Mouse (Mus musculus) neural tube, embryonic 14.5 days (tissue): Measurements from ENCODE around the gene Ddr1. TPM values are rescaled to one million over a fixed set of nuclear protein-coding genes. Genes with fewer than 3 reads are reported as not detected.

Experiments used
- ATAC-seq: fragments of 200-750 bp; cut with Nextera tagmentation; 2 replicates; pipeline ENCODE4 v1.8.0; 2017; ENCODE audit warnings: low read depth, mild to moderate bottlenecking, moderate TSS enrichment, moderate library complexity
- H3K27ac ChIP-seq: fragments of 300-500 bp; sonication (generic); 2 replicates; pipeline ENCODE4 v1.5.1; 2014; ENCODE audit warnings: low read depth, mild to moderate bottlenecking, control low read depth, low read length, moderate library complexity, mixed read lengths
- H3K27me3 ChIP-seq: fragments of 300-500 bp; sonication (generic); 2 replicates; pipeline ENCODE4 v1.6.1; 2014; ENCODE audit warnings: low read length; ENCODE audit not compliant: control insufficient read depth, insufficient read depth
- H3K36me3 ChIP-seq: fragments of 300-500 bp; sonication (generic); 2 replicates; pipeline ENCODE4 v1.6.1; 2014; ENCODE audit warnings: low read length, mixed read lengths; ENCODE audit not compliant: control insufficient read depth, insufficient read depth
- H3K4me1 ChIP-seq: fragments of 300-500 bp; sonication (generic); 2 replicates; pipeline ENCODE4 v1.6.1; 2014; ENCODE audit warnings: low read length; ENCODE audit not compliant: control insufficient read depth, insufficient read depth
- H3K4me2 ChIP-seq: fragments of 300-500 bp; sonication (generic); 2 replicates; pipeline ENCODE4 v1.6.1; 2014; ENCODE audit warnings: mild to moderate bottlenecking, low read depth, low read length, control low read depth
- H3K4me3 ChIP-seq: fragments of 300-500 bp; sonication (generic); 2 replicates; pipeline ENCODE4 v1.5.1; 2014; ENCODE audit warnings: low read depth, low read length, control low read depth, mixed read lengths
- H3K9ac ChIP-seq: fragments of 300-500 bp; sonication (generic); replicated peaks from 2 replicates; pipeline ENCODE4 v1.6.1; 2014; ENCODE audit warnings: low read depth, mild to moderate bottlenecking, control low read depth, low read length, mixed read lengths
- H3K9me3 ChIP-seq: fragments of 300-500 bp; sonication (generic); 2 replicates; pipeline ENCODE4 v1.6.1; 2016; ENCODE audit warnings: low read length; ENCODE audit not compliant: control insufficient read depth
- WGBS: fragments of 180-500 bp; shearing (Covaris S2); extraction: QIAGEN DNeasy Blood & Tissue Kit; methylation state at CpG from one replicate; pipeline ENCODE4 v1.1.7; 2014; 5-methylcytosine and 5-hydroxymethylcytosine counted together
- polyA plus RNA-seq: library from polyadenylated mRNA; unstranded; fragments of >200 nt; fragmentation: Nextera tagmentation; extraction: Ambion mirVana; gene quantifications from 2 replicates; pipeline ENCODE4 v1.2.1, GENCODE M21; 2014

Ddr1 gene
- polyA plus RNA-seq, 1 experiment from 2014 or later, result 48.6 TPM

DNA sequence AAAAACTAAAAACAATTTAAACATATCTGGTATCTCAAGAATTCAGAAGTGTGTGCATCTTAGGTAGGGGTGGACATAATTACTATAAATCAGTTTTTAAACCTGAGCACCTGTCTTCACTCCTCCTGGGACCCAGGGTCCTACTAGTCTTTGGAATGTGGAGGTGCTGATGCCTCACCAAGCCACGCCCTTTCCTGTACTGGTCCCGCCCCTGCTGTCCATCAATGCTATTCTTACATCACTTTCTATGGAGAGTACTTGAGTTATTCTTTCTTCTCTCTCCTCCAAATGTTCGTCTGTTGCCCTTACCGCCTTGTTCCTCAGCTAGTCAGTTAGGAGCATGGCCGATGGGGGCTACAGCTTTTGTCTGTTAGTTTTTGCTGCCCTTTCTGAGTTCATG lies 68.1 kb downstream of the Ddr1 start:
- H3K4me2 ChIP-seq, result no peak overlapping the region
- 43% methylated on average over 5 of the region's 5 CpGs for WGBS

DNA sequence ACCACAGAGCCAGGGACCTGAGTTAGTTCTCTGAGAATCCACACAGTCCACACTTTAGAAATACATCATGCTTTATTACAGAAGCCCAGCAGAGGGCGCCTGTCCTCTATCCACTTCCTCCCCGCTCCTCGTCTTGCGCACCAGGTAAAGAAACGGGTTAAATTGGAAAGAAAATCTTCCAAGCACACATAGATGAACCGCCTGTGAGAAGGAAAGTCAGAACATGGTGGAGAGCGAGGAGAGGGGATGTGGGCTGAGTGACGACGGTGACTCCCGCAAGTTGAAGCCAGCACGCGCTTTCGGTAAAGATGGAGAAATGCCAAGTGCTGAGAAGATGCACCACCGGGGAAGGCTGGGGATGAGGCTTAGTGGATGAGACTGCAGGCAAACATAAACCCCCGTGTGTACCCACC lies 68.7 kb downstream of the Ddr1 start:
- H3K4me2 ChIP-seq, result peak overlapping the region; percentile 38
- no peaks in the 10 kb centered on the region for H3K9me3 ChIP-seq
- no peak overlapping the region for H3K27ac ChIP-seq
- peak; percentile 65 for ATAC-seq
- no peaks in the 10 kb centered on the region for H3K27me3 ChIP-seq
- H3K36me3 ChIP-seq, result no peaks in the 10 kb centered on the region
- H3K4me3 ChIP-seq, result peak overlapping the region; percentile 8
- H3K9ac ChIP-seq, result no peak overlapping the region
- WGBS, result 1% methylated on average over 15 of the region's 15 CpGs
- 0 out of 2 replicates have a peak, but pooled peaks cover 3% of the 10 kb centered on the region for H3K4me1 ChIP-seq

More for the DNA sequence above, 68.1 kb downstream of the Ddr1 start:
- Histone ChIP-seq H3K27me3 (no peaks in the 10 kb centered on the region), H3K9ac (no peak overlapping the region), H3K27ac (no peak overlapping the region), H3K4me3 (no peak overlapping the region), H3K9me3 (no peaks in the 10 kb centered on the region), H3K36me3 (no peaks in the 10 kb centered on the region), H3K4me1 (0 out of 2 replicates have a peak, but pooled peaks cover 3% of the 10 kb centered on the region)
- ATAC-seq, result no peak

DNA sequence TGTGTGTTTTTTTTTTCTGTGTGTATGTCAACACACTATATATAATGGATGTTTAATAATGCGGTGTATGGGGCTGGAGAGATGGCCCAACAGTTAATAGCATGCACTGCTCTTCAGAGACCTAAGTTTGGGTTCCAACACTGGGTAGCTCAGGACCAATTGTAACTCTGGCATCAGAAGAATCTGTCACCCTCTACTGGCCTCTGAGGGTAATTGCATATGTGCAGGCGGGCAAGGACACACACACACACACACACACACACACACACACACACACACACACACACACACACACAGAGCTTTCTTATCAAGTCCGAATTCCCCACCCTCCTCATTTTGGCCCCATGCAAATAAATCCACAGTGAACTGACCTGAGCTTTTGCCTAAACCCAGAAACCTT lies 69.2 kb downstream of the Ddr1 start:
- H3K4me1 ChIP-seq, result 0 out of 2 replicates have a peak, but pooled peaks cover 3% of the 10 kb centered on the region
- H3K36me3 ChIP-seq, result no peaks in the 10 kb centered on the region
- WGBS, result 83% methylated on average over 3 of the region's 3 CpGs
- H3K4me3 ChIP-seq, result no peak overlapping the region
- H3K9ac ChIP-seq, result no peak overlapping the region
- ATAC-seq, result no peak
- H3K27ac ChIP-seq, result no peak overlapping the region
- no peaks in the 10 kb centered on the region for H3K27me3 ChIP-seq
- no peak overlapping the region for H3K4me2 ChIP-seq
- H3K9me3 ChIP-seq, result no peaks in the 10 kb centered on the region

DNA sequence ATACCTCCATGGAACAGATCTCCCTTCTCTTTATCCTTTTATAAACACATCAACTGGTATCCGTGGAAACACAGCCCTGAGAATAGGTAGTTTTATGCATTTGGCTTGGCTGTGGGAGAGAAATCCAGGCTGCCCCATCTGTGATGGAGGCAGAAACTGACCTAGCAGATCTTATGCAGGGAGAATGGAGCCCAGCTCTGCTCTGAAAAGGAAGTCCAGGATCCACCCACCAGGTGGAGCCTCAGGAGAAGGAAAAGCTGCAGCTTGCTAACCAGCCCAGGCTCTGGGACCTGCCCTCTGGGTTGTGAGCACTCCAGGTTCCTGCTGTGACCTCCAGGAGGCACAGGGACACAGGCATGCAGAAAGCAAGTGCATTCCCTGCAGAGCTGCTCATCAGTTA lies 70.4 kb downstream of the Ddr1 start:
- Histone ChIP-seq H3K27me3 (no peaks in the 10 kb centered on the region), H3K9ac (no peak overlapping the region), H3K4me3 (no peak overlapping the region), H3K9me3 (no peaks in the 10 kb centered on the region), H3K27ac (no peak overlapping the region), H3K4me1 (0 out of 2 replicates have a peak, but pooled peaks cover 3% of the 10 kb centered on the region), H3K36me3 (no peaks in the 10 kb centered on the region), H3K4me2 (no peak overlapping the region)
- ATAC-seq, result no peak
- 35% methylated on average over 1 of the region's 1 CpGs for WGBS

Other genes starting within 250 kb of the Ddr1 start
- 0.27 TPM in 1 of 2 replicates, not detected in the other for gene H2-Q10, start 234.5 kb downstream of the Ddr1 start, polyA plus RNA-seq
- gene Pou5f1, start 198.6 kb downstream of the Ddr1 start, polyA plus RNA-seq, result not detected in 2 replicates
- 8.9 and 10.6 TPM in 2 replicates for gene Tcf19, start 187.8 kb downstream of the Ddr1 start, polyA plus RNA-seq
- gene Cchcr1, start 187.5 kb downstream of the Ddr1 start, polyA plus RNA-seq, result 2.4 and 4.9 TPM in 2 replicates
- gene Psors1c2, start 171.4 kb downstream of the Ddr1 start, polyA plus RNA-seq, result 0.51 and 0.66 TPM in 2 replicates
- 0.21 TPM in 1 of 2 replicates, not detected in the other for gene Cdsn, start 152.5 kb downstream of the Ddr1 start, polyA plus RNA-seq
- gene 2300002M23Rik, start 137.2 kb downstream of the Ddr1 start, polyA plus RNA-seq, result not detected in 2 replicates
- not detected in 2 replicates for gene Sfta2, start 103.1 kb downstream of the Ddr1 start, polyA plus RNA-seq
- gene Gm9573, start 78.0 kb downstream of the Ddr1 start, polyA plus RNA-seq, result not detected in 2 replicates
- gene Mucl3, start 60.9 kb downstream of the Ddr1 start, polyA plus RNA-seq, result not detected in 2 replicates
- 10.7 and 11.7 TPM in 2 replicates for gene Vars2, start 37.0 kb downstream of the Ddr1 start, polyA plus RNA-seq
- 20.7 and 21.0 TPM in 2 replicates for gene Gtf2h4, start 30.9 kb downstream of the Ddr1 start, polyA plus RNA-seq
- 4.2 and 6.9 TPM in 2 replicates for gene Ier3, start 117.1 kb upstream of the Ddr1 start, polyA plus RNA-seq
- 100 and 121 TPM in 2 replicates for gene Flot1, start 118.6 kb upstream of the Ddr1 start, polyA plus RNA-seq
- 1,611 and 1,626 TPM in 2 replicates for gene Tubb5, start 133.7 kb upstream of the Ddr1 start, polyA plus RNA-seq
- gene Mdc1, start 136.9 kb upstream of the Ddr1 start, polyA plus RNA-seq, result 6.0 and 8.5 TPM in 2 replicates
- gene Nrm, start 156.7 kb upstream of the Ddr1 start, polyA plus RNA-seq, result 15.7 and 16.9 TPM in 2 replicates
- 18.0 and 27.3 TPM in 2 replicates for gene Ppp1r18, start 161.0 kb upstream of the Ddr1 start, polyA plus RNA-seq
- 22.4 and 37.5 TPM in 2 replicates for gene Dhx16, start 175.2 kb upstream of the Ddr1 start, polyA plus RNA-seq
- 57.9 and 74.2 TPM in 2 replicates for gene 2310061I04Rik, start 192.8 kb upstream of the Ddr1 start, polyA plus RNA-seq
- 448 and 481 TPM in 2 replicates for gene Atat1, start 205.5 kb upstream of the Ddr1 start, polyA plus RNA-seq
- gene Mrps18b, start 211.8 kb upstream of the Ddr1 start, polyA plus RNA-seq, result 65.3 and 66.2 TPM in 2 replicates
- 31.9 and 39.0 TPM in 2 replicates for gene Ppp1r10, start 211.8 kb upstream of the Ddr1 start, polyA plus RNA-seq